Mouse (Mus musculus) ovary, adult 10 weeks (tissue): ENCODE data around the gene Ahnak2. TPM values are rescaled to one million over a fixed set of nuclear protein-coding genes. Genes with fewer than 3 reads are reported as not detected.

Experiments used
- polyA plus RNA-seq: library from polyadenylated mRNA; stranded (reverse); fragments of 350-450 nt; fragmentation: Illumina TruSeq; extraction: RNeasy Lipid Tissue Mini Kit (QIAGEN cat#74804); gene quantifications from one replicate; pipeline ENCODE4 v1.2.3, GENCODE M21; 2014

Gene Ahnak2
- 6.8 TPM for polyA plus RNA-seq

GRCm38 (mm10) chr12:112801864-112802846 lies at the start of gene Ahnak2:
Gene Ahnak2, minus strand, starts transcription at chr12:112802657.

DNA sequence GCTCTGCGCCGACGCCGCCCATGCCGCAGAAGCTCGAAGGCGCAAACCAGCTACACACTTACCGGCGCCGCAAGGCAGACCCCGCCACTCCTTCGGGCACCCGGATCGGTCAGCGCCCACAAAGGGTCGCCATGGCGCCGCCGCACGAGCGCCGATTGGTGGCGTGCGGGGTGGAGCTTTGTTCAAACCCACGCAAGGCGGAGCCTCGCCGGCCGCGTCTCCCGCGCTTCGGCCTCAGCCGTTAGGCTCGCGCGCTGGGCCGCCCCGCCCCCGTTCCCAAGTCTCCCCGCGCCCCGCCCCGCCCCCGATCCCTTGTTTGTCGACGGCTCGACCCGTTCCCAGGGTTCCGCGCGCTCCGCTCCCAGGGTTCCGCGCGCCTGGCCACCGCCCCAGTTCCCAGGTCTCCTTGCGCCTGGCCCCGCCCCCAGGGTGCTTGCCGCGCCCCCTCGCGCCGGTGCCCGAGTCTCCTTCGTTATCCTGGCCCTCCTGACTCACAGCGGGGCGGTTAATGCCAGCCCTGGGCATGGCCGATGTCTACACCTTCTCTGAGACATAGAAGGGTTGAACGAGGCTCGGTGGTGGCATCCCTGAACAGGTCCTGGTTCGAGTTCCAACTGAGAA lies 26.9 kb upstream of the Ahnak2 start, which contains the start of gene Cdca4:
Gene Cdca4, minus strand, starts transcription at position 180 of the 621 bp plus-strand sequence.

DNA sequence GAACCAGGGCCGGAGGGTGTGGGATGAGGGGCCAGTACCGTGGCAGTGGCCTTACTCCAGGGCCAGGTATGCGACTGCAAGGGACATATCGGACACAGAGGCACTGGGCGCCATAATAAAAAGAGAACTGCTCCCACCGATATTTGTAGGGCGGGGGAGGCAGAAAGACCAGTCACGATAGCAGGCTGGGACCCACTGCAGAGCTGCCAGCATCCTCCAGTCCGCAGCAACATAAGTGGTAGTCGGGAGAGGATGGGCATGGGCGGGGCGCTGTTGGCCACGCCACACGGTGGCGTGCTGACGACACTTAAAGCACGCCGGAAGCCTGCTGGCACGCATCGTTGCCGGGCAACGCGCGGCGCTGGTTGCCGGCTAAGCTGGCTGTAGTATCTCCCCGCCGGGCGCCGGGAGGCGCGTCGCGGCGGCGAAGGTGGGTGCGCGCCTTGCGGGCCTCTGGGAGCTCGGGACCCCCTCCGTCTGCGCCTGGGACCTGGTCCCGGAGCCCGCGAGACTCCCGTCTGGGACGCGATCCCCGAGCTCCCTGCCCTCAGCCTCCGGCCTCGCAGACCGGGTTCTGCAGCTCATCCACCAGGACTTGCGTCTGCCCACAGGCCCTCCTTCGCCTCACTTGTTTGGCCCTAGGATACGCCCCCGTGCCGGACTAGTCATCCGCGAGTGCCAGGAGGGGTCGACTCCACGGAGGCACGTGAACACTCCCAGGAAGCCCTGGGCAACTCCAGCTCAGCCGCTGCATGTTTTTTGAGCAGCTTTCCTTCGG lies 6.3 kb upstream of the Ahnak2 start, which contains the start of gene Clba1:
Gene Clba1, plus strand, starts transcription at position 351 of the 778 bp plus-strand sequence.

GRCm38 (mm10) chr12:112760154-112760926 lies 42.1 kb downstream of the Ahnak2 start, which contains the start of gene Pld4:
Gene Pld4, plus strand, starts transcription at chr12:112760655.

Other genes starting within 250 kb of the Ahnak2 start
- 1.6 TPM for gene Inf2, start 213.9 kb downstream of the Ahnak2 start, polyA plus RNA-seq
- gene Adssl1, start 182.6 kb downstream of the Ahnak2 start, polyA plus RNA-seq, result 0.48 TPM
- 5.2 TPM for gene Siva1, start 158.0 kb downstream of the Ahnak2 start, polyA plus RNA-seq
- gene Akt1, start 127.8 kb downstream of the Ahnak2 start, polyA plus RNA-seq, result 7.5 TPM
- not detected for gene Zbtb42, start 123.8 kb downstream of the Ahnak2 start, polyA plus RNA-seq
- 9.0 TPM for gene Cep170b, start 82.2 kb downstream of the Ahnak2 start, polyA plus RNA-seq
- 0.31 TPM for gene Pld4, start 42.0 kb downstream of the Ahnak2 start, polyA plus RNA-seq
- gene Clba1, start 6.3 kb upstream of the Ahnak2 start, polyA plus RNA-seq, result 2.3 TPM
- 18.1 TPM for gene Cdca4, start 26.8 kb upstream of the Ahnak2 start, polyA plus RNA-seq
- gene Gpr132, start 65.6 kb upstream of the Ahnak2 start, polyA plus RNA-seq, result 0.17 TPM
- gene Jag2, start 127.1 kb upstream of the Ahnak2 start, polyA plus RNA-seq, result 0.26 TPM
- gene Nudt14, start 139.5 kb upstream of the Ahnak2 start, polyA plus RNA-seq, result 1.6 TPM
- 0.77 TPM for gene Btbd6, start 173.8 kb upstream of the Ahnak2 start, polyA plus RNA-seq
- gene Brf1, start 198.0 kb upstream of the Ahnak2 start, polyA plus RNA-seq, result 12.9 TPM
- gene Pacs2, start 211.9 kb upstream of the Ahnak2 start, polyA plus RNA-seq, result 6.7 TPM